Mouse (Mus musculus): ENCODE results near the gene Mn1. TPM values are rescaled to one million over a fixed set of nuclear protein-coding genes. Genes with fewer than 3 reads are reported as not detected.

Gene Mn1
- polyA plus RNA-seq, 1 experiment from 2014 or later = 2.8 TPM

- TF ChIP-seq CTCF (IDR thresholded peaks at IDR 0.05; ENCODE audit: low read depth) = no peak
- ATAC-seq = peak; percentile 55
- no peak overlapping the region for H3K27ac ChIP-seq (ENCODE audit: low read depth, low read length)
- H3K4me2 ChIP-seq (replicated peaks; ENCODE audit: low read depth) = peak overlapping the region; percentile 56
- 9% methylated on average over 15 of the region's 15 CpGs for WGBS
- H3K9ac ChIP-seq (ENCODE audit: low read depth, low read length) = no peak overlapping the region
- no peak overlapping the region for H3K4me3 ChIP-seq (ENCODE audit: low read depth, low read length)
- peaks cover 10% of the 10 kb centered on the region for H3K4me1 ChIP-seq (replicated peaks; ENCODE audit: control insufficient read depth, insufficient read depth, low read length)
- no peaks in the 10 kb centered on the region for H3K27me3 ChIP-seq (replicated peaks; ENCODE audit: control insufficient read depth, insufficient read depth, low read length)
- H3K9me3 ChIP-seq (ENCODE audit: control insufficient read depth) = no peaks in the 10 kb centered on the region
- H3K36me3 ChIP-seq (ENCODE audit: control insufficient read depth, insufficient read depth) = 0 out of 2 replicates have a peak, but pooled peaks cover 4% of the 10 kb centered on the region
These were observed 22.7 kb upstream of the Mn1 start for GRCm38 (mm10) chr5:111394198-111395053.

- Histone ChIP-seq H3K4me2 (replicated peaks; ENCODE audit: low read depth) (no peak overlapping the region), H3K9ac (ENCODE audit: low read depth, low read length) (no peak overlapping the region), H3K36me3 (ENCODE audit: control insufficient read depth, insufficient read depth) (no peaks in the 10 kb centered on the region), H3K4me3 (ENCODE audit: low read depth, low read length) (no peak overlapping the region), H3K4me1 (replicated peaks; ENCODE audit: control insufficient read depth, insufficient read depth, low read length) (peaks cover 10% of the 10 kb centered on the region), H3K27me3 (replicated peaks; ENCODE audit: control insufficient read depth, insufficient read depth, low read length) (no peaks in the 10 kb centered on the region), H3K27ac (ENCODE audit: low read depth, low read length) (no peak overlapping the region), H3K9me3 (ENCODE audit: control insufficient read depth) (no peaks in the 10 kb centered on the region)
- 55% methylated on average over 10 of the region's 10 CpGs for WGBS
- no peak for TF ChIP-seq CTCF (IDR thresholded peaks at IDR 0.05; ENCODE audit: low read depth)
- ATAC-seq = no peak
These were observed 21.4 kb upstream of the Mn1 start for GRCm38 (mm10) chr5:111395771-111396170.

- Histone ChIP-seq H3K4me2 (replicated peaks; ENCODE audit: low read depth) (no peak overlapping the region), H3K36me3 (ENCODE audit: control insufficient read depth, insufficient read depth) (no peaks in the 10 kb centered on the region), H3K27me3 (replicated peaks; ENCODE audit: control insufficient read depth, insufficient read depth, low read length) (no peaks in the 10 kb centered on the region), H3K9ac (ENCODE audit: low read depth, low read length) (no peak overlapping the region), H3K9me3 (ENCODE audit: control insufficient read depth) (no peaks in the 10 kb centered on the region), H3K4me3 (ENCODE audit: low read depth, low read length) (no peak overlapping the region), H3K4me1 (replicated peaks; ENCODE audit: control insufficient read depth, insufficient read depth, low read length) (peaks cover 10% of the 10 kb centered on the region), H3K27ac (ENCODE audit: low read depth, low read length) (no peak overlapping the region)
- 72% methylated on average over 4 of the region's 4 CpGs for WGBS
- TF ChIP-seq CTCF (IDR thresholded peaks at IDR 0.05; ENCODE audit: low read depth) = peak; percentile 39
- ATAC-seq = no peak
These were observed 21.0 kb upstream of the Mn1 start for GRCm38 (mm10) chr5:111396199-111396598.

- ATAC-seq = no peak
- no peak overlapping the region for H3K4me2 ChIP-seq (replicated peaks; ENCODE audit: low read depth)
- TF ChIP-seq CTCF (IDR thresholded peaks at IDR 0.05; ENCODE audit: low read depth) = no peak
- H3K9ac ChIP-seq (ENCODE audit: low read depth, low read length) = no peak overlapping the region
- H3K36me3 ChIP-seq (ENCODE audit: control insufficient read depth, insufficient read depth) = no peaks in the 10 kb centered on the region
- H3K27me3 ChIP-seq (replicated peaks; ENCODE audit: control insufficient read depth, insufficient read depth, low read length) = no peaks in the 10 kb centered on the region
- H3K9me3 ChIP-seq (ENCODE audit: control insufficient read depth) = no peaks in the 10 kb centered on the region
- H3K4me1 ChIP-seq (replicated peaks; ENCODE audit: control insufficient read depth, insufficient read depth, low read length) = peaks cover 10% of the 10 kb centered on the region
- H3K4me3 ChIP-seq (ENCODE audit: low read depth, low read length) = no peak overlapping the region
- no peak overlapping the region for H3K27ac ChIP-seq (ENCODE audit: low read depth, low read length)
- 56% methylated on average over 4 of the region's 4 CpGs for WGBS
These were observed 18.7 kb upstream of the Mn1 start for GRCm38 (mm10) chr5:111398471-111398870.

- Histone ChIP-seq H3K9ac (ENCODE audit: low read depth, low read length) (no peak overlapping the region), H3K36me3 (ENCODE audit: control insufficient read depth, insufficient read depth) (no peaks in the 10 kb centered on the region), H3K9me3 (ENCODE audit: control insufficient read depth) (no peaks in the 10 kb centered on the region), H3K27ac (ENCODE audit: low read depth, low read length) (no peak overlapping the region), H3K4me1 (replicated peaks; ENCODE audit: control insufficient read depth, insufficient read depth, low read length) (peaks cover 5% of the 10 kb centered on the region; the same call in 1 of the 2 replicates), H3K27me3 (replicated peaks; ENCODE audit: control insufficient read depth, insufficient read depth, low read length) (no peaks in the 10 kb centered on the region), H3K4me3 (ENCODE audit: low read depth, low read length) (no peak overlapping the region), H3K4me2 (replicated peaks; ENCODE audit: low read depth) (no peak overlapping the region)
- 77% methylated on average over 4 of the region's 4 CpGs for WGBS
- no peak for ATAC-seq
- no peak for TF ChIP-seq CTCF (IDR thresholded peaks at IDR 0.05; ENCODE audit: low read depth)
These were observed 17.9 kb upstream of the Mn1 start for GRCm38 (mm10) chr5:111399271-111399670.

GRCm38 (mm10) chr5:111401879-111402650, 15.1 kb upstream of the Mn1 start:
- H3K9me3 ChIP-seq (ENCODE audit: control insufficient read depth) = no peaks in the 10 kb centered on the region
- 70% methylated on average over 19 of the region's 19 CpGs for WGBS
- H3K27me3 ChIP-seq (replicated peaks; ENCODE audit: control insufficient read depth, insufficient read depth, low read length) = no peaks in the 10 kb centered on the region
- TF ChIP-seq CTCF (IDR thresholded peaks at IDR 0.05; ENCODE audit: low read depth) = no peak
- no peaks in the 10 kb centered on the region for H3K36me3 ChIP-seq (ENCODE audit: control insufficient read depth, insufficient read depth)
- H3K4me2 ChIP-seq (replicated peaks; ENCODE audit: low read depth) = no peak overlapping the region
- H3K27ac ChIP-seq (ENCODE audit: low read depth, low read length) = no peak overlapping the region
- no peak overlapping the region for H3K4me3 ChIP-seq (ENCODE audit: low read depth, low read length)
- no peak for ATAC-seq
- H3K4me1 ChIP-seq (replicated peaks; ENCODE audit: control insufficient read depth, insufficient read depth, low read length) = no peaks in the 10 kb centered on the region
- no peak overlapping the region for H3K9ac ChIP-seq (ENCODE audit: low read depth, low read length)

All from intestine, postnatal 0 days (tissue).